Mouse (Mus musculus): Measurements from ENCODE around the gene Htra1. TPM values are rescaled to one million over a fixed set of nuclear protein-coding genes. Genes with fewer than 3 reads are reported as not detected.

The Htra1 gene
- polyA plus RNA-seq, 1 experiment, result 231 TPM

- Histone ChIP-seq H3K4me1 (ENCODE audit: control insufficient read depth, insufficient read depth, low read length) (peaks cover 21% of the 10 kb centered on the region), H3K4me3 (replicated peaks; ENCODE audit: insufficient read depth, low read depth, low read length) (no peak overlapping the region), H3K27me3 (ENCODE audit: control insufficient read depth, insufficient read depth, low read length) (no peaks in the 10 kb centered on the region), H3K27ac (ENCODE audit: insufficient read depth, low read length) (no peak overlapping the region)
- no peak for DNase-seq
- TF ChIP-seq CTCF (IDR thresholded peaks at IDR 0.05; ENCODE audit: borderline replicate concordance, insufficient read depth, low read depth, low read length) (no peak), POLR2A (IDR thresholded peaks at IDR 0.05; ENCODE audit: borderline replicate concordance, insufficient read depth, low read length) (no peak)
- WGBS, result 93% methylated on average over 6 of the region's 6 CpGs
Measured at GRCm38 (mm10) chr7:130967901-130968300, 32.0 kb downstream of the Htra1 start.

GRCm38 (mm10) chr7:130968537-130968936, 32.6 kb downstream of the Htra1 start:
- Histone ChIP-seq H3K27me3 (ENCODE audit: control insufficient read depth, insufficient read depth, low read length) (no peaks in the 10 kb centered on the region), H3K4me3 (replicated peaks; ENCODE audit: insufficient read depth, low read depth, low read length) (no peak overlapping the region), H3K27ac (ENCODE audit: insufficient read depth, low read length) (peak overlapping the region; percentile 32; the same call in 1 of the 2 replicates), H3K4me1 (ENCODE audit: control insufficient read depth, insufficient read depth, low read length) (peaks cover 21% of the 10 kb centered on the region)
- 40% methylated on average over 7 of the region's 7 CpGs for WGBS
- TF ChIP-seq POLR2A (IDR thresholded peaks at IDR 0.05; ENCODE audit: borderline replicate concordance, insufficient read depth, low read length), result no peak
- no peak for TF ChIP-seq CTCF (IDR thresholded peaks at IDR 0.05; ENCODE audit: borderline replicate concordance, insufficient read depth, low read depth, low read length)
- peak; percentile 41 to 54 for DNase-seq

- Histone ChIP-seq H3K27ac (ENCODE audit: insufficient read depth, low read length) (no peak overlapping the region), H3K4me3 (replicated peaks; ENCODE audit: insufficient read depth, low read depth, low read length) (no peak overlapping the region), H3K27me3 (ENCODE audit: control insufficient read depth, insufficient read depth, low read length) (no peaks in the 10 kb centered on the region), H3K4me1 (ENCODE audit: control insufficient read depth, insufficient read depth, low read length) (peaks cover 21% of the 10 kb centered on the region)
- 77% methylated on average over 5 of the region's 5 CpGs for WGBS
- no peak for TF ChIP-seq POLR2A (IDR thresholded peaks at IDR 0.05; ENCODE audit: borderline replicate concordance, insufficient read depth, low read length)
- no peak for TF ChIP-seq CTCF (IDR thresholded peaks at IDR 0.05; ENCODE audit: borderline replicate concordance, insufficient read depth, low read depth, low read length)
- DNase-seq, result no peak
Measured at GRCm38 (mm10) chr7:130969076-130969475, 33.2 kb downstream of the Htra1 start.

- 47% methylated on average over 3 of the region's 3 CpGs for WGBS
- no peak overlapping the region for H3K27ac ChIP-seq (ENCODE audit: insufficient read depth, low read length)
- TF ChIP-seq CTCF (IDR thresholded peaks at IDR 0.05; ENCODE audit: borderline replicate concordance, insufficient read depth, low read depth, low read length) (no peak), POLR2A (IDR thresholded peaks at IDR 0.05; ENCODE audit: borderline replicate concordance, insufficient read depth, low read length) (no peak)
- no peak for DNase-seq
- no peak overlapping the region for H3K4me3 ChIP-seq (replicated peaks; ENCODE audit: insufficient read depth, low read depth, low read length)
- no peaks in the 10 kb centered on the region for H3K27me3 ChIP-seq (ENCODE audit: control insufficient read depth, insufficient read depth, low read length)
- peaks cover 20% of the 10 kb centered on the region for H3K4me1 ChIP-seq (ENCODE audit: control insufficient read depth, insufficient read depth, low read length)
Measured at GRCm38 (mm10) chr7:130969507-130969906, 33.6 kb downstream of the Htra1 start.

GRCm38 (mm10) chr7:130972767-130973166, 36.9 kb downstream of the Htra1 start:
- Histone ChIP-seq H3K4me1 (ENCODE audit: control insufficient read depth, insufficient read depth, low read length) (peaks cover 13% of the 10 kb centered on the region), H3K27ac (ENCODE audit: insufficient read depth, low read length) (no peak overlapping the region), H3K27me3 (ENCODE audit: control insufficient read depth, insufficient read depth, low read length) (no peaks in the 10 kb centered on the region), H3K4me3 (replicated peaks; ENCODE audit: insufficient read depth, low read depth, low read length) (no peak overlapping the region)
- DNase-seq, result no peak
- 78% methylated on average over 9 of the region's 9 CpGs for WGBS
- no peak for TF ChIP-seq POLR2A (IDR thresholded peaks at IDR 0.05; ENCODE audit: borderline replicate concordance, insufficient read depth, low read length)

GRCm38 (mm10) chr7:130976305-130976935, 40.5 kb downstream of the Htra1 start:
- 58% methylated on average over 13 of the region's 13 CpGs for WGBS
- Histone ChIP-seq H3K27ac (ENCODE audit: insufficient read depth, low read length) (no peak overlapping the region), H3K27me3 (ENCODE audit: control insufficient read depth, insufficient read depth, low read length) (no peaks in the 10 kb centered on the region), H3K4me1 (ENCODE audit: control insufficient read depth, insufficient read depth, low read length) (peaks cover 17% of the 10 kb centered on the region), H3K4me3 (replicated peaks; ENCODE audit: insufficient read depth, low read depth, low read length) (no peak overlapping the region)
- peak; percentile 40 to 55 for DNase-seq
- TF ChIP-seq POLR2A (IDR thresholded peaks at IDR 0.05; ENCODE audit: borderline replicate concordance, insufficient read depth, low read length), result no peak
- TF ChIP-seq CTCF (IDR thresholded peaks at IDR 0.05; ENCODE audit: borderline replicate concordance, insufficient read depth, low read depth, low read length), result no peak

- TF ChIP-seq CTCF (IDR thresholded peaks at IDR 0.05; ENCODE audit: borderline replicate concordance, insufficient read depth, low read depth, low read length), result no peak
- DNase-seq, result peak; percentile 90 to 91
- Histone ChIP-seq H3K4me3 (replicated peaks; ENCODE audit: insufficient read depth, low read depth, low read length) (no peak overlapping the region), H3K4me1 (ENCODE audit: control insufficient read depth, insufficient read depth, low read length) (peaks cover 17% of the 10 kb centered on the region), H3K27me3 (ENCODE audit: control insufficient read depth, insufficient read depth, low read length) (no peaks in the 10 kb centered on the region), H3K27ac (ENCODE audit: insufficient read depth, low read length) (no peak overlapping the region)
- 7% methylated on average over 5 of the region's 5 CpGs for WGBS
Measured at GRCm38 (mm10) chr7:130977794-130978521, 42.0 kb downstream of the Htra1 start.

- TF ChIP-seq CTCF (IDR thresholded peaks at IDR 0.05; ENCODE audit: borderline replicate concordance, insufficient read depth, low read depth, low read length) (no peak), POLR2A (IDR thresholded peaks at IDR 0.05; ENCODE audit: borderline replicate concordance, insufficient read depth, low read length) (no peak)
- no peak overlapping the region for H3K27ac ChIP-seq (ENCODE audit: insufficient read depth, low read length)
- 96% methylated on average over 1 of the region's 1 CpGs for WGBS
Measured at GRCm38 (mm10) chr7:130978545-130978944, 42.6 kb downstream of the Htra1 start.

More at GRCm38 (mm10) chr7:130978545-130978944, 42.6 kb downstream of the Htra1 start:
- Histone ChIP-seq H3K27me3 (ENCODE audit: control insufficient read depth, insufficient read depth, low read length) (no peaks in the 10 kb centered on the region), H3K4me1 (ENCODE audit: control insufficient read depth, insufficient read depth, low read length) (peaks cover 17% of the 10 kb centered on the region), H3K4me3 (replicated peaks; ENCODE audit: insufficient read depth, low read depth, low read length) (no peak overlapping the region)
- no peak for DNase-seq

Data from cerebellum, adult 2 months (tissue).